ENCODE assay signal across 1 mouse cellular context in genomic region chr7:45395578-45396336, GRCm38 (mm10).
TF ChIP-seq lines count a peak whose summit lies in the region.

Gene Snrnp70 (minus strand): TSS chr7:45395742.

TF ChIP-seq in CH12.LX, 34 proteins besides CTCF, POLR2A, EP300 and RAD21 (continued from another document):
- TF ChIP-seq JUN (IDR thresholded peaks at IDR 0.05; ENCODE audit: insufficient read depth, low read depth, low read length) (no peak), HCFC1 (IDR thresholded peaks at IDR 0.05; ENCODE audit: low read depth, low read length) (peak; percentile 78), MAZ (IDR thresholded peaks at IDR 0.05; ENCODE audit: low read depth, low read length) (peak; percentile 63; the same call in 1 of the 2 replicates), TCF12 (IDR thresholded peaks at IDR 0.05; ENCODE audit: low read depth, low read length) (peak; percentile 93), MAX (IDR thresholded peaks at IDR 0.05; ENCODE audit: low read length) (peak; percentile 82), NELFE (IDR thresholded peaks at IDR 0.05; ENCODE audit: low read depth, low read length) (peak; percentile 92), MEF2A (IDR thresholded peaks at IDR 0.05; ENCODE audit: borderline replicate concordance, low read depth, low read length) (peak; percentile 22; the same call in 1 of the 2 replicates), ETS1 (conservative IDR thresholded peaks at IDR 0.05; ENCODE audit: low read depth, low read length) (peak; percentile 39)
TF ChIP-seq in CH12.LX: peak in this region for 23.
